Mouse (Mus musculus) MEL (cell line): ENCODE data around the gene Rab21. TPM values are rescaled to one million over a fixed set of nuclear protein-coding genes. Genes with fewer than 3 reads are reported as not detected.

Source experiments
- DNase-seq: peaks from one replicate; pipeline ENCODE4 v3.0.0; 2011; ENCODE audit warnings: low read depth, low spot score
- H3K27ac ChIP-seq: 2 replicates; pipeline ENCODE4 v1.5.1; 2012; ENCODE audit warnings: low read depth, mild to moderate bottlenecking, control low read depth, low read length, moderate library complexity; ENCODE audit not compliant: control insufficient read depth
- H3K27me3 ChIP-seq, 2 experiments: fragments of 150-350 bp in 1 of 2; sonication (generic) in 1 of 2; 2 replicates each; pipeline ENCODE4 v1.6.1; 2012; ENCODE audit warnings: low read length in 2 of 2, mild to moderate bottlenecking in 2 of 2, improper control_type of control experiment in 1 of 2, moderate library complexity in 1 of 2; ENCODE audit not compliant: insufficient read depth in 2 of 2, control insufficient read depth in 1 of 2
- H3K36me3 ChIP-seq, 2 experiments: 2 replicates each; pipeline ENCODE4 v1.6.1; 2012 to 2014; ENCODE audit warnings: low read length in 2 of 2, improper control_type of control experiment in 1 of 2, inconsistent platforms in 1 of 2, mild to moderate bottlenecking in 1 of 2; ENCODE audit not compliant: insufficient read depth in 2 of 2, control insufficient read depth in 1 of 2
- H3K4me1 ChIP-seq, 2 experiments: fragments of 150-350 bp in 1 of 2; sonication (generic) in 1 of 2; 2 replicates each; pipeline ENCODE4 v1.6.1; 2012; ENCODE audit warnings: low read length in 2 of 2, improper control_type of control experiment in 1 of 2, mild to moderate bottlenecking in 1 of 2; ENCODE audit not compliant: insufficient read depth in 2 of 2, control insufficient read depth in 1 of 2
- H3K4me3 ChIP-seq, 2 experiments: fragments of 150-350 bp in 1 of 2; sonication (generic) in 1 of 2; 2 replicates each; pipeline ENCODE4 v1.5.1; 2012; ENCODE audit warnings: low read depth in 2 of 2, low read length in 2 of 2, mild to moderate bottlenecking in 2 of 2, moderate library complexity in 2 of 2, control low read depth in 1 of 2, improper control_type of control experiment in 1 of 2; ENCODE audit not compliant: control insufficient read depth in 1 of 2, insufficient read depth in 1 of 2
- H3K79me2 ChIP-seq: 2 replicates; pipeline ENCODE4 v1.6.1; 2012; ENCODE audit warnings: mild to moderate bottlenecking, low read length, moderate library complexity; ENCODE audit not compliant: control insufficient read depth, poor library complexity, insufficient read depth
- H3K9ac ChIP-seq: 2 replicates; pipeline ENCODE4 v1.6.1; 2012; ENCODE audit warnings: low read depth, mild to moderate bottlenecking, control low read depth, low read length, moderate library complexity; ENCODE audit not compliant: control insufficient read depth, poor library complexity, severe bottlenecking
- H3K9me3 ChIP-seq: fragments of 150-350 bp; sonication (generic); replicated peaks from 2 replicates; pipeline ENCODE4 v1.6.1; 2012; ENCODE audit warnings: mild to moderate bottlenecking, low read length, improper control_type of control experiment, moderate library complexity; ENCODE audit not compliant: insufficient read depth
- CHD1 ChIP-seq: IDR thresholded peaks from 2 replicates; pipeline ENCODE4 v1.6.1; 2012; ENCODE audit warnings: low read depth, mild to moderate bottlenecking, inconsistent platforms, low read length, improper control_type of control experiment
- ELF1 ChIP-seq: IDR thresholded peaks from 2 replicates; pipeline ENCODE4 v1.6.1; 2014; ENCODE audit warnings: low read depth, mild to moderate bottlenecking, inconsistent platforms, low read length, improper control_type of control experiment, moderate library complexity
- GABPA ChIP-seq: IDR thresholded peaks from 2 replicates; pipeline ENCODE4 v1.6.1; 2012; ENCODE audit warnings: low read depth, mild to moderate bottlenecking, inconsistent platforms, low read length, improper control_type of control experiment, moderate library complexity
- GATA1 ChIP-seq: IDR thresholded peaks from 2 replicates; pipeline ENCODE4 v1.6.1; 2011; ENCODE audit warnings: low read depth, low read length, improper control_type of control experiment
- JUND ChIP-seq: IDR thresholded peaks from 2 replicates; pipeline ENCODE4 v1.6.1; 2011; ENCODE audit warnings: low read depth, mild to moderate bottlenecking, improper control_type of control experiment, low read length
- KAT2A ChIP-seq: conservative IDR thresholded peaks from 2 replicates; pipeline ENCODE4 v1.6.1; 2012; ENCODE audit warnings: low read depth, low read length, improper control_type of control experiment, inconsistent platforms
- MAFK ChIP-seq: IDR thresholded peaks from 2 replicates; pipeline ENCODE4 v1.6.1; 2011; ENCODE audit warnings: low read depth, mild to moderate bottlenecking, low read length, improper control_type of control experiment, borderline replicate concordance
- MAX ChIP-seq: IDR thresholded peaks from 2 replicates; pipeline ENCODE4 v1.6.1; 2011; ENCODE audit warnings: low read length, improper control_type of control experiment
- MXI1 ChIP-seq: IDR thresholded peaks from 2 replicates; pipeline ENCODE4 v1.6.1; 2011; ENCODE audit warnings: mild to moderate bottlenecking, low read depth, low read length, improper control_type of control experiment
- NELFE ChIP-seq: IDR thresholded peaks from 2 replicates; pipeline ENCODE4 v1.6.1; 2011; ENCODE audit warnings: low read depth, low read length, improper control_type of control experiment
- POLR2A ChIP-seq, 2 experiments: IDR thresholded peaks; 2 replicates each; pipeline ENCODE4 v1.6.1; 2011 to 2012; ENCODE audit warnings: low read length in 2 of 2, mild to moderate bottlenecking in 2 of 2, control low read depth in 1 of 2, improper control_type of control experiment in 1 of 2, low read depth in 1 of 2, moderate library complexity in 1 of 2; ENCODE audit not compliant: control insufficient read depth in 1 of 2, insufficient read depth in 1 of 2, poor library complexity in 1 of 2
- POLR2AphosphoS2 ChIP-seq: IDR thresholded peaks from 2 replicates; pipeline ENCODE4 v1.6.1; 2011; ENCODE audit warnings: low read length, improper control_type of control experiment
- RAD21 ChIP-seq: IDR thresholded peaks from 2 replicates; pipeline ENCODE4 v1.6.1; 2011; ENCODE audit warnings: mild to moderate bottlenecking, low read depth, low read length, improper control_type of control experiment
- polyA plus RNA-seq, 2 experiments: library from polyadenylated mRNA; stranded (reverse) in 1 of 2; unstranded in 1 of 2; fragments of >175 nt in 1 of 2; fragments of >200 nt in 1 of 2; gene quantifications; 2 replicates each; pipeline versions ENCODE4 v1.2.1 to v1.2.4; 2012; ENCODE audit warnings: low replicate concordance in 2 of 2, low read depth in 1 of 2; ENCODE audit not compliant: insufficient read length in 2 of 2, insufficient read depth in 1 of 2, missing spikeins in 1 of 2
- total RNA-seq: library from RNA; depleted of rRNA; stranded (reverse); fragments of 300-350 nt; gene quantifications from 2 replicates; pipeline ENCODE4 v1.2.3, GENCODE M21; 2012

Gene Rab21
- total and polyA plus RNA-seq, 3 experiments = 12.9 to 31.5 (median 20.9) TPM

- TF ChIP-seq ELF1 (no peak), MAFK (no peak)
- TF ChIP-seq, all 39 proteins: peak for 0
- Histone ChIP-seq H3K27me3 (no peaks in the 10 kb centered on the region), H3K4me3 (no peak overlapping the region), H3K4me1 (peaks cover 7 to 11% of the 10 kb centered on the region in 2 experiments), H3K9me3 (no peaks in the 10 kb centered on the region), H3K79me2 (no peaks in the 10 kb centered on the region), H3K36me3 (peaks cover 0 to 9% of the 10 kb centered on the region in 2 experiments; a peak in 2 of 4 replicates), H3K27ac (no peak overlapping the region), H3K9ac (no peak overlapping the region)
- no peak for DNase-seq
These were observed 34.1 kb upstream of the Rab21 start for GRCm38 (mm10) chr10:115349509-115349908.

- no peaks in the 10 kb centered on the region for H3K9me3 ChIP-seq
- no peak overlapping the region for H3K27ac ChIP-seq
- peaks cover 7 to 11% of the 10 kb centered on the region in 2 experiments for H3K4me1 ChIP-seq
- no peak for DNase-seq
- H3K36me3 ChIP-seq = peaks cover 0 to 9% of the 10 kb centered on the region in 2 experiments; a peak in 2 of 4 replicates
- H3K4me3 ChIP-seq = no peak overlapping the region
- no peaks in the 10 kb centered on the region for H3K79me2 ChIP-seq
- no peak overlapping the region for H3K9ac ChIP-seq
- TF ChIP-seq GABPA = no peak
- TF ChIP-seq CHD1 = no peak
- TF ChIP-seq GATA1 = no peak
- no peak for TF ChIP-seq MAFK
- H3K27me3 ChIP-seq = no peaks in the 10 kb centered on the region
These were observed 33.6 kb upstream of the Rab21 start for GRCm38 (mm10) chr10:115349029-115349428.

GRCm38 (mm10) chr10:115348131-115348530 is 32.7 kb upstream of the Rab21 start:
- Histone ChIP-seq H3K79me2 (no peaks in the 10 kb centered on the region), H3K36me3 (peaks cover 0 to 11% of the 10 kb centered on the region in 2 experiments; a peak in 2 of 4 replicates)
- TF ChIP-seq JUND (no peak), ELF1 (no peak), NELFE (no peak), KAT2A (no peak), POLR2A (IDR thresholded peaks at IDR 0.05; ENCODE audit: control insufficient read depth in 1 of 2, insufficient read depth in 1 of 2, low read depth in 1 of 2, low read length in 2 of 2, poor library complexity in 1 of 2) (no peak), POLR2AphosphoS2 (no peak), RAD21 (no peak), MXI1 (no peak), MAX (no peak)

More at GRCm38 (mm10) chr10:115348131-115348530, 32.7 kb upstream of the Rab21 start:
- no peak for DNase-seq
- H3K4me1 ChIP-seq = peaks cover 7 to 11% of the 10 kb centered on the region in 2 experiments
- no peak overlapping the region for H3K9ac ChIP-seq
- no peaks in the 10 kb centered on the region for H3K9me3 ChIP-seq
- no peak overlapping the region for H3K27ac ChIP-seq
- no peak overlapping the region for H3K4me3 ChIP-seq
- no peaks in the 10 kb centered on the region for H3K27me3 ChIP-seq
